Mouse (Mus musculus): ENCODE results near the gene Cdk6. TPM values are rescaled to one million over a fixed set of nuclear protein-coding genes. Genes with fewer than 3 reads are reported as not detected.

Cdk6 gene
- polyA plus RNA-seq, 1 experiment, result 42.2 TPM

GRCm38 (mm10) chr5:3463758-3464157 lies 122.5 kb downstream of the Cdk6 start:
- Histone ChIP-seq H3K4me1 (replicated peaks; ENCODE audit: control insufficient read depth, insufficient read depth, low read length) (peaks cover 8% of the 10 kb centered on the region), H3K27ac (ENCODE audit: control insufficient read depth, insufficient read depth, low read length) (no peak overlapping the region), H3K36me3 (ENCODE audit: control insufficient read depth, insufficient read depth, low read length) (no peaks in the 10 kb centered on the region), H3K27me3 (ENCODE audit: control insufficient read depth, insufficient read depth, low read length) (no peaks in the 10 kb centered on the region), H3K4me3 (ENCODE audit: control insufficient read depth, insufficient read depth, low read length) (no peak overlapping the region)
- TF ChIP-seq CTCF (IDR thresholded peaks at IDR 0.05; ENCODE audit: borderline replicate concordance, control insufficient read depth, extremely low read depth, insufficient read depth, low read length, poor library complexity) (no peak), POLR2A (IDR thresholded peaks at IDR 0.05; ENCODE audit: control insufficient read depth, extremely low read depth, insufficient read depth, low read length, poor library complexity) (no peak)
- DNase-seq, result no peak
- WGBS, result 68% methylated on average over 3 of the region's 3 CpGs

- TF ChIP-seq POLR2A (IDR thresholded peaks at IDR 0.05; ENCODE audit: control insufficient read depth, extremely low read depth, insufficient read depth, low read length, poor library complexity), result no peak
- TF ChIP-seq CTCF (IDR thresholded peaks at IDR 0.05; ENCODE audit: borderline replicate concordance, control insufficient read depth, extremely low read depth, insufficient read depth, low read length, poor library complexity), result no peak
- H3K4me1 ChIP-seq (replicated peaks; ENCODE audit: control insufficient read depth, insufficient read depth, low read length), result peaks cover 7% of the 10 kb centered on the region
- 91% methylated on average over 7 of the region's 7 CpGs for WGBS
- H3K27ac ChIP-seq (ENCODE audit: control insufficient read depth, insufficient read depth, low read length), result no peak overlapping the region
- H3K36me3 ChIP-seq (ENCODE audit: control insufficient read depth, insufficient read depth, low read length), result no peaks in the 10 kb centered on the region
- no peak for DNase-seq
- no peaks in the 10 kb centered on the region for H3K27me3 ChIP-seq (ENCODE audit: control insufficient read depth, insufficient read depth, low read length)
- no peak overlapping the region for H3K4me3 ChIP-seq (ENCODE audit: control insufficient read depth, insufficient read depth, low read length)
Measured at GRCm38 (mm10) chr5:3466069-3466877, 125.0 kb downstream of the Cdk6 start.

GRCm38 (mm10) chr5:3470866-3471265 lies 129.6 kb downstream of the Cdk6 start:
- TF ChIP-seq POLR2A (IDR thresholded peaks at IDR 0.05; ENCODE audit: control insufficient read depth, extremely low read depth, insufficient read depth, low read length, poor library complexity) (no peak), CTCF (IDR thresholded peaks at IDR 0.05; ENCODE audit: borderline replicate concordance, control insufficient read depth, extremely low read depth, insufficient read depth, low read length, poor library complexity) (no peak)
- DNase-seq, result no peak
- WGBS, result 95% methylated on average over 10 of the region's 10 CpGs
- no peaks in the 10 kb centered on the region for H3K36me3 ChIP-seq (ENCODE audit: control insufficient read depth, insufficient read depth, low read length)
- no peak overlapping the region for H3K4me3 ChIP-seq (ENCODE audit: control insufficient read depth, insufficient read depth, low read length)
- H3K4me1 ChIP-seq (replicated peaks; ENCODE audit: control insufficient read depth, insufficient read depth, low read length), result no peaks in the 10 kb centered on the region
- H3K27ac ChIP-seq (ENCODE audit: control insufficient read depth, insufficient read depth, low read length), result no peak overlapping the region
- no peaks in the 10 kb centered on the region for H3K27me3 ChIP-seq (ENCODE audit: control insufficient read depth, insufficient read depth, low read length)

DNA sequence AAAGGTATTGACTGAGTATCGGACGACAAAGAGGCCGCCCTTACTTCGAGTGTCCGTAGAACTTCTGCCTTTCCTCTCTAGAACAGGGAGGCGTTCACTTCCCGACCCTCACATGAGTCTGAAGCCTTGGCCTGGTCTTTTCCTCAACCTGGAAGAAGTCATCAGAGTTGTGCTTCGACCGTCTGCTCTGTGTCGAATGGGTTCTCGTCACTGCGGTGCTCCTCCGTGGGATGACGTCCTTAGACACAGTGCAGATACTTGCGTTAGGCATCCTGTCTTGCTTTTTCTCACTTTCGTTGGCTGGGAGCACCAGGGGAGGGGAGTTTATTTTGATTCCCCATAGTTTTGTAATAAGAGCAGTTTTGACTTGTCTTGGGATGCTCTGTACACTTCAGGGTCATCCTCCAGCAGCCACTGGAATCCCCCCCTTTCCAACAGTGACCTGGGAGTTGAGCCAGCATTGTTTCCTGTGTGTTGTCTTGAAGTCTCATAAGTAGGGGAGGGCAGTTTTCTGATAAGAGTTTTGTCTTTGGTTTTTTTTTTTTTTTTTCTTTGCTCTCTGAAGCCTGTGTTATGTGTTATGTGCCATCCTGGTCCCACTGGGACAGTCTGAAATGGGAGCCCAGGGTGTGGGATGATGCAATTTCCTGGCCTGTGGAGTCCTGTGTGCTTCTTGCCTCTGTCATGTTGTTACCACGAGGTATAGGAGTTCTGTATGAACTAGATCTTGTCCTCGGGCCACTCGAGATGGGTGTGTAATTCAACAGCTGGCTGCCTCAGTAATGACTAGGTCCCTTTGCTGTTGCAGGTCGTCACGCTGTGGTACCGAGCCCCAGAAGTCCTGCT lies 131.2 kb downstream of the Cdk6 start:
- no peaks in the 10 kb centered on the region for H3K36me3 ChIP-seq (ENCODE audit: control insufficient read depth, insufficient read depth, low read length)
- no peak for DNase-seq
- H3K4me3 ChIP-seq (ENCODE audit: control insufficient read depth, insufficient read depth, low read length), result no peak overlapping the region
- no peaks in the 10 kb centered on the region for H3K27me3 ChIP-seq (ENCODE audit: control insufficient read depth, insufficient read depth, low read length)
- no peak overlapping the region for H3K27ac ChIP-seq (ENCODE audit: control insufficient read depth, insufficient read depth, low read length)
- TF ChIP-seq POLR2A (IDR thresholded peaks at IDR 0.05; ENCODE audit: control insufficient read depth, extremely low read depth, insufficient read depth, low read length, poor library complexity) (no peak), CTCF (IDR thresholded peaks at IDR 0.05; ENCODE audit: borderline replicate concordance, control insufficient read depth, extremely low read depth, insufficient read depth, low read length, poor library complexity) (no peak)
- no peaks in the 10 kb centered on the region for H3K4me1 ChIP-seq (replicated peaks; ENCODE audit: control insufficient read depth, insufficient read depth, low read length)
- WGBS, result 89% methylated on average over 22 of the region's 22 CpGs

DNA sequence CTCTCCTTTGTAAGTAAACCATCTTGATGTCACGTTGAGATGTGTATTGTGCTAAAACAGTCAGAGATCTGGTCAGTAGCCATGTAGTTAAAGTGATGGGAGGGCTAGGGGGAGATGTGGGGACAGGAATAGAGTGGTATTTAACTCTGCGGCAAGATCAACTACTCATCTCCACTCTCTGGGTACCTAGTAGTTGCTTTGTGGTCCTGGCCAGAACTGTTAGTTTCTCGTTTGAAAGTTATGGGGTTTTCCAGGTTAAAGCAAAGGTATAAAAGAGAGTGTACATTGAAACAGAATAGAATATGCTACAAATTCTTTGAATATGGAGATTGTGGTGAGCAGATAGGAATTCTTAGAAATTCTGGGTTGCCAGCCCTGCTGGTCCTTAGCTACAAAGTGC lies 136.4 kb downstream of the Cdk6 start:
- WGBS, result 27% methylated on average over 3 of the region's 3 CpGs
- Histone ChIP-seq H3K36me3 (ENCODE audit: control insufficient read depth, insufficient read depth, low read length) (no peaks in the 10 kb centered on the region), H3K27me3 (ENCODE audit: control insufficient read depth, insufficient read depth, low read length) (no peaks in the 10 kb centered on the region), H3K4me1 (replicated peaks; ENCODE audit: control insufficient read depth, insufficient read depth, low read length) (no peaks in the 10 kb centered on the region), H3K27ac (ENCODE audit: control insufficient read depth, insufficient read depth, low read length) (no peak overlapping the region), H3K4me3 (ENCODE audit: control insufficient read depth, insufficient read depth, low read length) (no peak overlapping the region)
- no peak for DNase-seq
- TF ChIP-seq CTCF (IDR thresholded peaks at IDR 0.05; ENCODE audit: borderline replicate concordance, control insufficient read depth, extremely low read depth, insufficient read depth, low read length, poor library complexity) (no peak), POLR2A (IDR thresholded peaks at IDR 0.05; ENCODE audit: control insufficient read depth, extremely low read depth, insufficient read depth, low read length, poor library complexity) (no peak)

DNA sequence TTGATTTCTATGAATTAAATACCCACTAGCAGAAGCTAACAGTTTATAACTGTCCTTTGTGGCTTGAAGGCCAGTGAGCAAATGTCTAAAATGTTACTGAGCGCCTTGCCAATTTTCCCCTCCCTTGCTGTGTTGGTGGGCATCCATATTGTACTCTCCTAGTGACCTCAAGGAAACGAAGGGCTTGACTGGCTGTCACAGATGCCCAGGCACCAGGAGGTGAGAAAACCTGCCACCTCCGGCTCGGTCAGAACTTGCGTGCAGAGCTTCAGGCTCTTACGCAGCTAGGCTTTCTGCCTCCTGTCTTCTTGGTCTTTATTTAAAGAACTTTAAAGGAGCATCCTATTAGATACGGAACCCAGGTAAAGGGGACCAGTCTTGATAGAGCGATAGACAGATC lies 136.9 kb downstream of the Cdk6 start:
- Histone ChIP-seq H3K4me3 (ENCODE audit: control insufficient read depth, insufficient read depth, low read length) (no peak overlapping the region), H3K27me3 (ENCODE audit: control insufficient read depth, insufficient read depth, low read length) (no peaks in the 10 kb centered on the region), H3K36me3 (ENCODE audit: control insufficient read depth, insufficient read depth, low read length) (no peaks in the 10 kb centered on the region), H3K27ac (ENCODE audit: control insufficient read depth, insufficient read depth, low read length) (no peak overlapping the region), H3K4me1 (replicated peaks; ENCODE audit: control insufficient read depth, insufficient read depth, low read length) (no peaks in the 10 kb centered on the region)
- no peak for DNase-seq
- TF ChIP-seq CTCF (IDR thresholded peaks at IDR 0.05; ENCODE audit: borderline replicate concordance, control insufficient read depth, extremely low read depth, insufficient read depth, low read length, poor library complexity), result no peak
- 89% methylated on average over 8 of the region's 8 CpGs for WGBS

All from thymus, adult 2 months (tissue).